Mouse (Mus musculus) cerebellum, adult 2 months (tissue): Measurements from ENCODE around the gene Rpa2.

Experiments
- CTCF ChIP-seq: fragments of 200-500 bp; IDR thresholded peaks from 2 replicates; pipeline ENCODE4 v1.5.1; 2011; ENCODE audit warnings: low read depth, mild to moderate bottlenecking, control low read depth, low read length, moderate library complexity, borderline replicate concordance; ENCODE audit not compliant: insufficient read depth
- POLR2A ChIP-seq: fragments of 200-500 bp; IDR thresholded peaks from 2 replicates; pipeline ENCODE4 v1.6.1; 2011; ENCODE audit warnings: low read length, control low read depth, borderline replicate concordance; ENCODE audit not compliant: insufficient read depth

DNA sequence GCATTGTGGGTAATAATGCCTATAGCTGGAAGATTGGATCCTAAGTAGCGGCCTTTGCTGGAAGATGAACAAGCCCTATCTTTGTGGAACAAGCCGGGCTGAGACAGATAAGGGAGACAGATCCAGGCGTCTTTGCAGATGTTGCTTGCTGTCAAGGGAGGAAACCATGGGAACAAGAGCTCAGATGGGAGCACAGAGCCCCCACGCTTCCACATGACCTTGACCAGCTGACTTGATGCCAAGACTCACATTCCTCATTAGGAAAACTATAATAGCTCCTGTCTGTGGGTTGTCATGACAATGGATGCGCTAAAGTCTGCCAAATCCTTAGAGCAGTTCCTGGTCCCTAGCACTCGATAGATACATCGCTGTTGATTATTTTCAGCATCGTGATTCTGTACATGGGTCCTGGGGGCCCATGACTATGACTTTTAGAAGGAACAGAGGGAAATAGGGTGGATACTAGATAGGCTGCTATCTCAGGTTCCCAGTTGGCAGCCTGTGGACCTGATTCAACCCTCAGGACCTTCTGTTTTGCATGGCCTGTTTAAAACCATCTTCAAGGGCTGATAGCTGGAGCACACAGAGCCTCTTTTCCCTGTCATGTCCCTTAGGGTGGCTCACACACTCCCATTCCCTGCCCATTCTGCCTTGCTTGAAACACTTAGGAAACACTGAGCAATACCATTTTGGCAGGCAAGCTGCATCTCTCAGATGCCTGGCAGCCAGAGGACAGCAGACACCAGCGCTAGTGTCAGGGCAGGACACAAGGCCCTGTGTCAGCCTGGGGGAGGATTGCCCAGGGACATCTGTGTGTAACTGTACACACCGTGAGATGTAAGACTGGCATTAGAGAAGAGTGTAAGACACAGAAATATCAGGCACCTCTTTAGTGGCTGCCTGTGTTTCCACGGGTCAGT, 23.9 kb upstream of the Rpa2 start:
- no peak for TF ChIP-seq POLR2A
- TF ChIP-seq CTCF = no peak
